Mouse (Mus musculus): ENCODE results near the gene Frmd4b. TPM values are rescaled to one million over a fixed set of nuclear protein-coding genes. Genes with fewer than 3 reads are reported as not detected.

The Frmd4b gene
- polyA plus RNA-seq, 1 experiment from 2014 or later, result 15.8 TPM

- H3K4me1 ChIP-seq (ENCODE audit: control insufficient read depth, insufficient read depth, low read length), result no peaks in the 10 kb centered on the region
- 82% methylated on average over 3 of the region's 3 CpGs for WGBS
- DNase-seq (ENCODE audit: low spot score) (no peak), ATAC-seq (replicated peaks; ENCODE audit: insufficient number of reproducible peaks, low FRiP score, low TSS enrichment, low read depth) (no peak)
- no peaks in the 10 kb centered on the region for H3K27me3 ChIP-seq (ENCODE audit: control insufficient read depth, insufficient read depth, low read length)
- no peak overlapping the region for H3K27ac ChIP-seq (replicated peaks; ENCODE audit: low read depth, low read length)
- no peaks in the 10 kb centered on the region for H3K36me3 ChIP-seq (replicated peaks; ENCODE audit: control insufficient read depth, insufficient read depth, low read depth, low read length)
- H3K4me2 ChIP-seq (ENCODE audit: low read depth, low read length), result no peak overlapping the region
- H3K9ac ChIP-seq (replicated peaks; ENCODE audit: low read length), result no peak overlapping the region
- no peak overlapping the region for H3K4me3 ChIP-seq (ENCODE audit: low read depth, low read length)
- no peaks in the 10 kb centered on the region for H3K9me3 ChIP-seq (replicated peaks; ENCODE audit: control insufficient read depth, low read length)
Measured at GRCm38 (mm10) chr6:97273777-97274176, 343.6 kb downstream of the Frmd4b start.

DNA sequence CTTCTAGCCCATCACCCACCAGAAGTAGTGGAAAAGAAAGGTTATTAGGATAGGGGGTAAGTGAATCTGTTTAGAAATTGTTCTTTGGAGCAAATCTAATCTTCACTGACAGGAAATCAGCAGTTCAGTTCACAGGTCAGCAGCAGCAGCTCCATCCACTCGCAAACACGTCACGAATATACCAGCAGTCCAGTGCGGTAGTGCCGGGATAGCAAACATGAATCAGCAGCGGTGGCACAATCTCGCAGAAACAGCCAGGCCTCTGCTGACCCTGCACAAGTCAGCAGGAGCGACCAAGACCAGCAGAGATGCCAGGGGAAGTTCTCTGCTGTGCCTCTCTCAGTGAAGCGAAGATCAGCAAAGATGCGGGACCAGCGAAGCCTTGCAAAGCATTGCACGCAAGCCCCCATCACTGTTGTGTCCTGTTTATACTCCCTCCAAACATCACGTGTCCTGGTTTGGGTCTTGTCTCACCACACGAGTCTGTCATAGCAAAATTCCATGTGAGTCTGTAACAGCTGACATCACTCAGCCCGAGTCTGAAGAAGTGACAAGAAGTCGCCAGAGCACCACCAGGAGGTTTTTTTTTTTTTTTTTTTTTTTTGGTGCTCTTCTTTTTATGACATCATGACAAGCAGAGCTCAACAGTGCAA is 344.2 kb downstream of the Frmd4b start:
- H3K27ac ChIP-seq (replicated peaks; ENCODE audit: low read depth, low read length), result no peak overlapping the region

GRCm38 (mm10) chr6:97272349-97272748 is 345.0 kb downstream of the Frmd4b start:
- ATAC-seq (replicated peaks; ENCODE audit: insufficient number of reproducible peaks, low FRiP score, low TSS enrichment, low read depth) (no peak), DNase-seq (ENCODE audit: low spot score) (no peak)
- no peaks in the 10 kb centered on the region for H3K36me3 ChIP-seq (replicated peaks; ENCODE audit: control insufficient read depth, insufficient read depth, low read depth, low read length)

More for the DNA sequence above, 344.2 kb downstream of the Frmd4b start:
- DNase-seq (ENCODE audit: low spot score) (no peak), ATAC-seq (replicated peaks; ENCODE audit: insufficient number of reproducible peaks, low FRiP score, low TSS enrichment, low read depth) (no peak)
- H3K36me3 ChIP-seq (replicated peaks; ENCODE audit: control insufficient read depth, insufficient read depth, low read depth, low read length), result no peaks in the 10 kb centered on the region
- 84% methylated on average over 16 of the region's 16 CpGs for WGBS
- H3K4me1 ChIP-seq (ENCODE audit: control insufficient read depth, insufficient read depth, low read length), result no peaks in the 10 kb centered on the region
- H3K27me3 ChIP-seq (ENCODE audit: control insufficient read depth, insufficient read depth, low read length), result no peaks in the 10 kb centered on the region
- H3K9ac ChIP-seq (replicated peaks; ENCODE audit: low read length), result no peak overlapping the region
- H3K4me2 ChIP-seq (ENCODE audit: low read depth, low read length), result no peak overlapping the region
- no peaks in the 10 kb centered on the region for H3K9me3 ChIP-seq (replicated peaks; ENCODE audit: control insufficient read depth, low read length)
- H3K4me3 ChIP-seq (ENCODE audit: low read depth, low read length), result no peak overlapping the region

DNA sequence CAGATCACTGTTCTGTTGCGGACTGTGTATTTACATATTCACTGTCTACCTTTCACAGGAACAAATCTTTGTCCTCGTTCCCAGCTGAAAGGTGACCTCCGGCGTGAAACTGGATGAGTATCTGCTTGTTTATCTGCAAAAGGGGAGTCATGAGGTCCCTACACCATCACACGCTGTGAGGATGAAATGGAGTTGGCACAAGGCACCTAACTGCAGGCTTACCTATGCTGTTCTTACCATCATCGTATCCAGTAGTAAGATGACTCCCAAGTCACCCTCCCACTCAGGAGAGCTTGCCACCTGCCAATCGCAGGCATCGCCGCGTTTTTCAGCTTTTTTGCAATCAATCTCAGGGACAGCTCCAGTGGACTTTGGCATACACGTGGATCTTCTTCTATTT is 347.7 kb downstream of the Frmd4b start:
- DNase-seq (ENCODE audit: low spot score), result no peak
- Histone ChIP-seq H3K4me2 (ENCODE audit: low read depth, low read length) (no peak overlapping the region), H3K9ac (replicated peaks; ENCODE audit: low read length) (no peak overlapping the region), H3K4me3 (ENCODE audit: low read depth, low read length) (no peak overlapping the region), H3K36me3 (replicated peaks; ENCODE audit: control insufficient read depth, insufficient read depth, low read depth, low read length) (no peaks in the 10 kb centered on the region), H3K9me3 (replicated peaks; ENCODE audit: control insufficient read depth, low read length) (no peaks in the 10 kb centered on the region), H3K4me1 (ENCODE audit: control insufficient read depth, insufficient read depth, low read length) (no peaks in the 10 kb centered on the region), H3K27me3 (ENCODE audit: control insufficient read depth, insufficient read depth, low read length) (no peaks in the 10 kb centered on the region), H3K27ac (replicated peaks; ENCODE audit: low read depth, low read length) (no peak overlapping the region)
- no peak for ATAC-seq (replicated peaks; ENCODE audit: insufficient number of reproducible peaks, low FRiP score, low TSS enrichment, low read depth)
- 82% methylated on average over 11 of the region's 11 CpGs for WGBS

More at GRCm38 (mm10) chr6:97272349-97272748, 345.0 kb downstream of the Frmd4b start:
- 67% methylated on average over 2 of the region's 2 CpGs for WGBS
- Histone ChIP-seq H3K27me3 (ENCODE audit: control insufficient read depth, insufficient read depth, low read length) (no peaks in the 10 kb centered on the region), H3K4me2 (ENCODE audit: low read depth, low read length) (no peak overlapping the region), H3K9ac (replicated peaks; ENCODE audit: low read length) (no peak overlapping the region), H3K27ac (replicated peaks; ENCODE audit: low read depth, low read length) (no peak overlapping the region), H3K4me3 (ENCODE audit: low read depth, low read length) (no peak overlapping the region), H3K9me3 (replicated peaks; ENCODE audit: control insufficient read depth, low read length) (no peaks in the 10 kb centered on the region), H3K4me1 (ENCODE audit: control insufficient read depth, insufficient read depth, low read length) (no peaks in the 10 kb centered on the region)

DNA sequence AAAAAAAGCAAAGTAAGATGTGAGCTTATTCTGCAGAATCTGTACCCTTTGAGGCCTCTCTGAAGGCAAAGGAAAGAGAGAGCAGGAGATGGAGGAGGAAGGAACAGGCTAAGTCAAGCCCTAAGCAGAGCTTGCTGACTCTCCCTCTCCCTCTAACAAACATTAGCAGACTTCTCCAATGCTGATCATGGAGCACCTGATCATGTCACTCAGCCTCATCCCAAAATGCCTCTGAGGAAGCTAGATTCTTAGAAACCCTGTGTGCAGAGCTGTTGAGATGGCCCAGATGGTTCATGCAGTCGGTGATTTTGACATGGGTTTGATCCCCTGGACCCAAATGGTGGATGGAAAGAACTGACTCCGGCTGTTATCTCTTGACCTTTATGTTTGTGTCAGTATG is 350.2 kb downstream of the Frmd4b start:
- H3K27ac ChIP-seq (replicated peaks; ENCODE audit: low read depth, low read length), result no peak overlapping the region
- H3K36me3 ChIP-seq (replicated peaks; ENCODE audit: control insufficient read depth, insufficient read depth, low read depth, low read length), result no peaks in the 10 kb centered on the region
- DNase-seq (ENCODE audit: low spot score) (no peak), ATAC-seq (replicated peaks; ENCODE audit: insufficient number of reproducible peaks, low FRiP score, low TSS enrichment, low read depth) (no peak)
- H3K9me3 ChIP-seq (replicated peaks; ENCODE audit: control insufficient read depth, low read length), result no peaks in the 10 kb centered on the region
- H3K27me3 ChIP-seq (ENCODE audit: control insufficient read depth, insufficient read depth, low read length), result no peaks in the 10 kb centered on the region
- 90% methylated on average over 2 of the region's 2 CpGs for WGBS
- no peak overlapping the region for H3K4me3 ChIP-seq (ENCODE audit: low read depth, low read length)
- no peaks in the 10 kb centered on the region for H3K4me1 ChIP-seq (ENCODE audit: control insufficient read depth, insufficient read depth, low read length)
- no peak overlapping the region for H3K9ac ChIP-seq (replicated peaks; ENCODE audit: low read length)
- no peak overlapping the region for H3K4me2 ChIP-seq (ENCODE audit: low read depth, low read length)

- Histone ChIP-seq H3K36me3 (replicated peaks; ENCODE audit: control insufficient read depth, insufficient read depth, low read depth, low read length) (no peaks in the 10 kb centered on the region), H3K4me1 (ENCODE audit: control insufficient read depth, insufficient read depth, low read length) (no peaks in the 10 kb centered on the region), H3K27me3 (ENCODE audit: control insufficient read depth, insufficient read depth, low read length) (no peaks in the 10 kb centered on the region), H3K9ac (replicated peaks; ENCODE audit: low read length) (no peak overlapping the region), H3K4me3 (ENCODE audit: low read depth, low read length) (no peak overlapping the region), H3K27ac (replicated peaks; ENCODE audit: low read depth, low read length) (no peak overlapping the region), H3K4me2 (ENCODE audit: low read depth, low read length) (no peak overlapping the region), H3K9me3 (replicated peaks; ENCODE audit: control insufficient read depth, low read length) (no peaks in the 10 kb centered on the region)
- 71% methylated on average over 4 of the region's 4 CpGs for WGBS
- ATAC-seq (replicated peaks; ENCODE audit: insufficient number of reproducible peaks, low FRiP score, low TSS enrichment, low read depth) (no peak), DNase-seq (ENCODE audit: low spot score) (no peak)
Measured at GRCm38 (mm10) chr6:97266661-97267060, 350.7 kb downstream of the Frmd4b start.

DNA sequence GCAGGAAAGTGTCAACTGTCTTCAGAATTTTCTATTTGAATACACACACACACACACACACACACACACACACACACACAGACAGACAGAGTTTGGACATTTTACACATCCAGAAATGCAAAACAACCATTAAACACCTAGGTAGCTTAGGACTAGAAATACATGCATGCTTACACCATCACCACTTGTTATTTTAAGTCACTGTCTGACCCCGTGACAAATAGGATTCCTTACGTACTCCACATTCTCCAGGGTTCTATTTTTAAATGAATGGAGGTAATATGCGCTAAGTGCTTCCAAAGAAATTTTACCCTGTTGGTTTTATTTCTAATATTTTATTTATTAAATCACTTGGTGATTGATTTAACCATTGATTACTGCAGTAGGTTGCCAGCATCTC is 351.6 kb downstream of the Frmd4b start:
- Histone ChIP-seq H3K36me3 (replicated peaks; ENCODE audit: control insufficient read depth, insufficient read depth, low read depth, low read length) (no peaks in the 10 kb centered on the region), H3K27me3 (ENCODE audit: control insufficient read depth, insufficient read depth, low read length) (no peaks in the 10 kb centered on the region), H3K9ac (replicated peaks; ENCODE audit: low read length) (no peak overlapping the region), H3K9me3 (replicated peaks; ENCODE audit: control insufficient read depth, low read length) (no peaks in the 10 kb centered on the region), H3K4me2 (ENCODE audit: low read depth, low read length) (no peak overlapping the region), H3K27ac (replicated peaks; ENCODE audit: low read depth, low read length) (no peak overlapping the region), H3K4me3 (ENCODE audit: low read depth, low read length) (no peak overlapping the region), H3K4me1 (ENCODE audit: control insufficient read depth, insufficient read depth, low read length) (no peaks in the 10 kb centered on the region)
- ATAC-seq (replicated peaks; ENCODE audit: insufficient number of reproducible peaks, low FRiP score, low TSS enrichment, low read depth) (no peak), DNase-seq (ENCODE audit: low spot score) (no peak)
- WGBS, result 79% methylated on average over 3 of the region's 3 CpGs

DNA sequence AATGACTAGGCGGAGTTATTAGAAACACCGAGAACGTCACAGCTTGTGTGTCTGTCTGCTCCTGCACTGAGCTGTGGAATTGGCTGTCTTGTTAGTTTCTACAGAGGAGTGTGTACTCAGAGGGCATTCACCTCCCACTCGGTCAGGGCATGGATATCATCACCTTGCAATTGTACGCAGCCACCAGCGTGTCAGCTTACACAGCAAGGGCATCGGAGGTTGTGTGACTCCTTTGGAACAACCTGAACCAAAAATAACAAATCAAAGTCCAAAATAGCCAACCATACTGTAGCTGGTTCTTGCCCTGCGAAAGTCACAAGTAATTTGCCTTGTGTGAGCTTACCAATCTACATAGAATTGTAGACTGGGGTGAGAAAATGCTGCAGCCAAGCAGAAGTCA is 352.1 kb downstream of the Frmd4b start:
- H3K4me3 ChIP-seq (ENCODE audit: low read depth, low read length), result no peak overlapping the region
- no peaks in the 10 kb centered on the region for H3K36me3 ChIP-seq (replicated peaks; ENCODE audit: control insufficient read depth, insufficient read depth, low read depth, low read length)
- H3K27me3 ChIP-seq (ENCODE audit: control insufficient read depth, insufficient read depth, low read length), result no peaks in the 10 kb centered on the region
- no peaks in the 10 kb centered on the region for H3K4me1 ChIP-seq (ENCODE audit: control insufficient read depth, insufficient read depth, low read length)
- H3K9me3 ChIP-seq (replicated peaks; ENCODE audit: control insufficient read depth, low read length), result no peaks in the 10 kb centered on the region
- no peak for ATAC-seq (replicated peaks; ENCODE audit: insufficient number of reproducible peaks, low FRiP score, low TSS enrichment, low read depth)
- no peak overlapping the region for H3K9ac ChIP-seq (replicated peaks; ENCODE audit: low read length)
- no peak for DNase-seq (ENCODE audit: low spot score)
- no peak overlapping the region for H3K4me2 ChIP-seq (ENCODE audit: low read depth, low read length)
- no peak overlapping the region for H3K27ac ChIP-seq (replicated peaks; ENCODE audit: low read depth, low read length)
- WGBS, result 70% methylated on average over 8 of the region's 8 CpGs

Measured in embryonic facial prominence, embryonic 11.5 days (tissue).